Mouse (Mus musculus): Measurements from ENCODE around the gene Il15ra. TPM values are rescaled to one million over a fixed set of nuclear protein-coding genes. Genes with fewer than 3 reads are reported as not detected.

Il15ra gene
- total and polyA plus RNA-seq, 3 experiments, result 12.6 to 16.6 (median 14.4) TPM

DNA sequence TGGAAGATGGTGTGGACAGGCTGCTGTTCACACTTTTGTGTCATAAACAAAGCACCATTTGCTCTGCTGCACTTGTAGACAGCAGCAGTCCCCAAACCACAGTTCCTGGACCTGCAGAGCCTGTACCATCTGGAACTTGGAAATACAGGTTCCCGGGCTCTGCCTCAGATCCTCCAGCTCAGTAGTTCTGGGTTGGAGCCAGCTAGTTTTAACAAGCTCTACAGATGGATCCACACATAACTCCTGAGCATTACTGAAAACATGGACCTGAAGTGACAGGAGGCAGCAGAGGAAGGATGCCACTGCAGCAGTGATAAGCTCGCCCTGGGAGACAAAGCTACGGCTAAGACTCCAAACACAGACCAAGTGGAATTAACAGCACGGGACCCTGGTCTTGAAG, 9.4 kb downstream of the Il15ra start:
- in situ Hi-C loops (cut with MboI; ENCODE audit: low pct_ligation_motif_present, low pct_unique_long_range_greater_than_20kb, low sequenced_read_pairs), result loop anchor here (25.0 kb wide), 1 partner anchor 377 kb away; no protein-coding TSS in a partner anchor
- no peaks in the 10 kb centered on the region for H3K27me3 ChIP-seq (replicated peaks)
- dilution Hi-C loops (cut with MboI; ENCODE audit: extremely low pct_ligation_motif_present, extremely low pct_unique_long_range_greater_than_20kb, low sequenced_read_pairs), result no loop called here
- H3K27ac ChIP-seq (ENCODE audit: insufficient read depth, low read depth), result no peak overlapping the region
- H3K9ac ChIP-seq (ENCODE audit: insufficient read depth, low read depth), result no peak overlapping the region
- peaks cover 0 to 26% of the 10 kb centered on the region in 2 experiments; a peak in 2 of 4 replicates for H3K4me1 ChIP-seq (ENCODE audit: control insufficient read depth in 1 of 2, insufficient read depth in 2 of 2)
- no peaks in the 10 kb centered on the region for H3K9me3 ChIP-seq (replicated peaks; ENCODE audit: low read length)
- H3K4me3 ChIP-seq (replicated peaks in 1 of 3; ENCODE audit: low read depth in 2 of 3, low read length in 2 of 3, poor library complexity in 1 of 3), result no peak overlapping the region
- no peak overlapping the region for H3K4me2 ChIP-seq (ENCODE audit: insufficient read depth, low read depth, poor library complexity, severe bottlenecking)
- DNase-seq (ENCODE audit: extremely low read depth), result no peak
- H3K79me2 ChIP-seq (replicated peaks; ENCODE audit: control insufficient read depth, extremely low read depth, insufficient read depth, poor library complexity, severe bottlenecking), result no peaks in the 10 kb centered on the region; the same call in 1 of the 2 replicates
- peaks cover 13 to 57% of the 10 kb centered on the region in 2 experiments for H3K36me3 ChIP-seq (replicated peaks in 1 of 2; ENCODE audit: control insufficient read depth in 1 of 2, insufficient read depth in 1 of 2, low read length in 1 of 2)
- no peak for TF ChIP-seq RAD21 (IDR thresholded peaks at IDR 0.05; ENCODE audit: low read depth, low read length)
- no peak for TF ChIP-seq ZKSCAN1 (IDR thresholded peaks at IDR 0.05; ENCODE audit: borderline replicate concordance, low read depth, low read length)
- TF ChIP-seq EP300 (IDR thresholded peaks at IDR 0.05; ENCODE audit: low read length), result no peak
- no peak for TF ChIP-seq MXI1 (IDR thresholded peaks at IDR 0.05; ENCODE audit: low read depth, low read length)
- TF ChIP-seq SMC3 (IDR thresholded peaks at IDR 0.05; ENCODE audit: low read depth, low read length), result no peak
- TF ChIP-seq TCF12 (IDR thresholded peaks at IDR 0.05; ENCODE audit: low read depth, low read length), result no peak
- TF ChIP-seq RCOR1 (conservative IDR thresholded peaks at IDR 0.05; ENCODE audit: low read depth, low read length), result no peak
- no peak for TF ChIP-seq BHLHE40 (IDR thresholded peaks at IDR 0.05; ENCODE audit: low read depth, low read length)
- no peak for TF ChIP-seq CHD2 (IDR thresholded peaks at IDR 0.05; ENCODE audit: low read length)
- TF ChIP-seq HCFC1 (IDR thresholded peaks at IDR 0.05; ENCODE audit: low read depth, low read length), result no peak
- no peak for TF ChIP-seq ETS1 (conservative IDR thresholded peaks at IDR 0.05; ENCODE audit: low read depth, low read length)
- TF ChIP-seq JUN (IDR thresholded peaks at IDR 0.05; ENCODE audit: insufficient read depth, low read depth, low read length), result no peak
- TF ChIP-seq USF2 (conservative IDR thresholded peaks at IDR 0.05; ENCODE audit: low read depth, low read length), result no peak
- no peak for TF ChIP-seq ZC3H11A (IDR thresholded peaks at IDR 0.05; ENCODE audit: low read depth, low read length)
- TF ChIP-seq MEF2A (IDR thresholded peaks at IDR 0.05; ENCODE audit: borderline replicate concordance, low read depth, low read length), result no peak
- no peak for TF ChIP-seq KAT2A (IDR thresholded peaks at IDR 0.05; ENCODE audit: insufficient replicate concordance, low read length)

DNA sequence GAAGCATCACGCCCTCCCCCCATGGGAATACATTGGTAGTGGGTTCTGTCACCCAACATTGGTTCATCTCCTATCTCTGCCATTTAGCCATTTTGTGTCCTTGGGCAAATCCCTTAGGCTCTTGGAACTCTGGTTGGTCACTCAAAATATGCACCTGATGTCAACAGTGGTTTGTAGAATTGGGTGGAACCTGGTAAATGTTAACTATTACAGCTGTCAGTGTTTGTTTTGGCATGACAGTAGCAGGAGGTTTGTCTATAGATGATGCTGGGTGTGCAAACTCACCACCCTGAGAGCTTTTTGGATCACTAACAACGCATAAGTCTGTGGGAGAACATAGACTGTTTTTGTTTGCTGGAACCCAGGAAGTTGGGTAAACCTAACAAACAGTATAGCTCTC, 13.5 kb downstream of the Il15ra start:
- no peak for DNase-seq (ENCODE audit: extremely low read depth)
- H3K27me3 ChIP-seq (replicated peaks), result no peaks in the 10 kb centered on the region
- peaks cover 36 to 80% of the 10 kb centered on the region in 2 experiments for H3K36me3 ChIP-seq (replicated peaks in 1 of 2; ENCODE audit: control insufficient read depth in 1 of 2, insufficient read depth in 1 of 2, low read length in 1 of 2)
- H3K4me3 ChIP-seq (replicated peaks in 1 of 3; ENCODE audit: low read depth in 2 of 3, low read length in 2 of 3, poor library complexity in 1 of 3), result no peak overlapping the region
- TF ChIP-seq CHD1 (IDR thresholded peaks at IDR 0.05; ENCODE audit: low read depth, low read length), result no peak
- no peak for TF ChIP-seq PAX5 (IDR thresholded peaks at IDR 0.05; ENCODE audit: low read length)
- TF ChIP-seq MYC (IDR thresholded peaks at IDR 0.05; ENCODE audit: low read depth, low read length), result no peak
- no peak for TF ChIP-seq MAZ (IDR thresholded peaks at IDR 0.05; ENCODE audit: low read depth, low read length)
- no peak for TF ChIP-seq UBTF (IDR thresholded peaks at IDR 0.05; ENCODE audit: low read depth, low read length)
- TF ChIP-seq RCOR1 (conservative IDR thresholded peaks at IDR 0.05; ENCODE audit: low read depth, low read length), result no peak
- no peak for TF ChIP-seq ZMIZ1 (IDR thresholded peaks at IDR 0.05; ENCODE audit: low read depth, low read length)
- TF ChIP-seq IRF4 (IDR thresholded peaks at IDR 0.05; ENCODE audit: low read depth, low read length), result no peak
- no peaks in the 10 kb centered on the region for H3K9me3 ChIP-seq (replicated peaks; ENCODE audit: low read length)
- no peaks in the 10 kb centered on the region; the same call in 1 of the 2 replicates for H3K79me2 ChIP-seq (replicated peaks; ENCODE audit: control insufficient read depth, extremely low read depth, insufficient read depth, poor library complexity, severe bottlenecking)
- no peak overlapping the region for H3K4me2 ChIP-seq (ENCODE audit: insufficient read depth, low read depth, poor library complexity, severe bottlenecking)
- no peak overlapping the region for H3K27ac ChIP-seq (ENCODE audit: insufficient read depth, low read depth)
- peaks cover 0 to 9% of the 10 kb centered on the region in 2 experiments; a peak in 2 of 4 replicates for H3K4me1 ChIP-seq (ENCODE audit: control insufficient read depth in 1 of 2, insufficient read depth in 2 of 2)
- no peak overlapping the region for H3K9ac ChIP-seq (ENCODE audit: insufficient read depth, low read depth)
- in situ Hi-C loops (cut with MboI; ENCODE audit: low pct_ligation_motif_present, low pct_unique_long_range_greater_than_20kb, low sequenced_read_pairs) (loop anchor here (25.0 kb wide), 1 partner anchor 381 kb away; no protein-coding TSS in a partner anchor), dilution Hi-C loops (cut with MboI; ENCODE audit: extremely low pct_ligation_motif_present, extremely low pct_unique_long_range_greater_than_20kb, low sequenced_read_pairs) (no loop called here)

All from CH12.LX (cell line).